Mouse (Mus musculus): ENCODE measurements around the gene Sema4c.

DNA sequence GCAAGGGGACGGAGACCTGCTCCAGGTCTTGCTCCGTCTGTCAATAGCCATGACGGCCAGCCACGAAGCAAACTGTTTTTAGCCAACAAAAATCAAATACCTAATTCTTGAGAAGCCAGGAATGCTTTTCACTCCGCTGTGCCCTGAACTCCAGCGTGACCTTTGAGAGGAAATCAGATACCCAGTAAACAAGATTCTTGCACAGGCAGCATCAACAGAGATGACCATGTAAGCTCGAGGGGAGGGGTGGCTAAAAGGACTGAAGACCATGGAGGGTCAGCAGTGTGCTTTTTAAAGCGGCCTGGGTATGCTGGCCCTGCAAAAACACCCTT lies 21.8 kb downstream of the Sema4c start:
- TF ChIP-seq BHLHE40 (IDR thresholded peaks at IDR 0.05; ENCODE audit: borderline replicate concordance, low read depth, low read length), result no peak
- TF ChIP-seq TAL1 (IDR thresholded peaks at IDR 0.05; ENCODE audit: low read length), result no peak
- TF ChIP-seq CTCF (IDR thresholded peaks at IDR 0.05 in 2 of 3, conservative IDR thresholded peaks at IDR 0.05 in 1 of 3; ENCODE audit: control insufficient read depth in 1 of 3, insufficient read depth in 1 of 3, low read depth in 2 of 3, low read length in 3 of 3, poor library complexity in 1 of 3, severe bottlenecking in 1 of 3), result no peak
- no peak for TF ChIP-seq POLR2A (IDR thresholded peaks at IDR 0.05; ENCODE audit: control insufficient read depth in 1 of 2, insufficient read depth in 1 of 2, low read depth in 1 of 2, low read length in 2 of 2, poor library complexity in 1 of 2)
- no peak for TF ChIP-seq ZKSCAN1 (IDR thresholded peaks at IDR 0.05; ENCODE audit: low read depth, low read length)
- no peak for TF ChIP-seq RAD21 (IDR thresholded peaks at IDR 0.05; ENCODE audit: low read depth, low read length)
- no peak for TF ChIP-seq SMC3 (IDR thresholded peaks at IDR 0.05; ENCODE audit: low read depth, low read length)
- TF ChIP-seq GABPA (IDR thresholded peaks at IDR 0.05; ENCODE audit: low read depth, low read length), result no peak
- TF ChIP-seq EP300 (IDR thresholded peaks at IDR 0.05; ENCODE audit: low read depth in 1 of 2, low read length in 2 of 2), result no peak
- TF ChIP-seq MEF2A (IDR thresholded peaks at IDR 0.05; ENCODE audit: extremely low read depth, insufficient replicate concordance, low read depth, low read length, poor library complexity, severe bottlenecking), result no peak
- no peak for TF ChIP-seq NRF1 (IDR thresholded peaks at IDR 0.05; ENCODE audit: insufficient read depth, low read depth, low read length, poor library complexity, severe bottlenecking)
- TF ChIP-seq MAX (IDR thresholded peaks at IDR 0.05; ENCODE audit: low read length), result no peak
- TF ChIP-seq KAT2A (conservative IDR thresholded peaks at IDR 0.05; ENCODE audit: low read depth, low read length), result no peak
- no peak for TF ChIP-seq CHD1 (IDR thresholded peaks at IDR 0.05; ENCODE audit: low read depth, low read length)
